Mouse (Mus musculus) myocyte (in vitro differentiated cells): ENCODE results near the gene Gm960.

Experiments
- CEBPB ChIP-seq: IDR thresholded peaks from 2 replicates; pipeline ENCODE4 v1.6.1; 2011; ENCODE audit warnings: mild to moderate bottlenecking, moderate library complexity; ENCODE audit not compliant: poor library complexity, insufficient read depth, severe bottlenecking
- E2F4 ChIP-seq: IDR thresholded peaks from one replicate; pipeline ENCODE4 v1.6.1; 2011; ENCODE audit warnings: mild to moderate bottlenecking, control low read depth, moderate library complexity; ENCODE audit not compliant: insufficient read depth
- MAX ChIP-seq: IDR thresholded peaks from one replicate; pipeline ENCODE4 v1.6.1; 2011; ENCODE audit warnings: low read depth, mild to moderate bottlenecking, control low read depth
- MYOD1 ChIP-seq, 3 experiments: IDR thresholded peaks; one replicate each; pipeline ENCODE4 v1.6.1; 2011; ENCODE audit warnings: control low read depth in 2 of 3, low read depth in 2 of 3, mild to moderate bottlenecking in 2 of 3, moderate library complexity in 1 of 3; ENCODE audit not compliant: insufficient read length in 2 of 3, control insufficient read depth in 1 of 3
- MYOG ChIP-seq, 3 experiments: IDR thresholded peaks; one replicate each; pipeline ENCODE4 v1.6.1; 2011; ENCODE audit warnings: control low read depth in 2 of 3, low read depth in 2 of 3, mild to moderate bottlenecking in 2 of 3; ENCODE audit not compliant: insufficient read length in 2 of 3, control insufficient read depth in 1 of 3, insufficient read depth in 1 of 3
- POLR2A ChIP-seq: IDR thresholded peaks from one replicate; pipeline ENCODE4 v1.6.1; 2011; ENCODE audit warnings: low read depth, mild to moderate bottlenecking, control low read depth, moderate library complexity; ENCODE audit not compliant: insufficient read length
- POLR2AphosphoS2 ChIP-seq: IDR thresholded peaks from one replicate; pipeline ENCODE4 v1.6.1; 2011; ENCODE audit warnings: low read depth, control low read depth; ENCODE audit not compliant: insufficient read length
- TCF12 ChIP-seq: IDR thresholded peaks from one replicate; pipeline ENCODE4 v1.6.1; 2011; ENCODE audit warnings: mild to moderate bottlenecking, control low read depth; ENCODE audit not compliant: poor library complexity, insufficient read depth, severe bottlenecking
- TCF3 ChIP-seq: IDR thresholded peaks from one replicate; pipeline ENCODE4 v1.6.1; 2011; ENCODE audit warnings: low read depth, control low read depth; ENCODE audit not compliant: insufficient read length
- USF1 ChIP-seq: IDR thresholded peaks from one replicate; pipeline ENCODE4 v1.6.1; 2011; ENCODE audit warnings: low read depth, mild to moderate bottlenecking, control low read depth, moderate library complexity

DNA sequence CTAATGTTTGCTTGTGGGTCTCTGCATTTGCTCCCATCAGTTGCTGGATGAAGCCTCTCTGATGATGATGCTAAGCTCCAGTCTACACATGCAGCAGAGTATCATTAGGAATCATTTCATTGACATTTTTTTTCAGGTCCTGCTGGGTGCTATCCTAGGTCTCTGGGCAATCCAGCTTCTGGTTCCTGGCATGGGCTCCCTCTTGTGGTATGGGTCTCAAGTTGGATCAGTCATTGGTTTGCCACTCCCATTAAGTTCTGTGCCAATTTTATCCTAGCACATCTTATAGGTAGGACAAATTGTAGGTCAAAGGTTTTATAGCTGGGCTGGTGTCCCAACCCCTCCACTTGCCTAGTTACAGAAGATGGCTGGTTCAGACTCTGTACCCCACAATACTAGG lies 31.7 kb downstream of the Gm960 start:
- TF ChIP-seq POLR2AphosphoS2, result no peak
- TF ChIP-seq E2F4, result no peak
- no peak for TF ChIP-seq MAX
- TF ChIP-seq TCF12, result no peak
- TF ChIP-seq MYOD1 (IDR thresholded peaks at IDR 0.05; ENCODE audit: control insufficient read depth in 1 of 3, insufficient read length in 2 of 3, low read depth in 2 of 3), result no peak
- no peak for TF ChIP-seq POLR2A
- TF ChIP-seq CEBPB, result no peak
- no peak for TF ChIP-seq USF1
- TF ChIP-seq MYOG (IDR thresholded peaks at IDR 0.05; ENCODE audit: control insufficient read depth in 1 of 3, insufficient read depth in 1 of 3, insufficient read length in 2 of 3, low read depth in 2 of 3), result no peak
- no peak for TF ChIP-seq TCF3
